Mouse (Mus musculus) stomach, embryonic 15.5 days (tissue): ENCODE data around the gene Ipo4. TPM values are rescaled to one million over a fixed set of nuclear protein-coding genes. Genes with fewer than 3 reads are reported as not detected.

ENCODE experiments used
- ATAC-seq: fragments of 200-750 bp; cut with Nextera tagmentation; 2 replicates; pipeline ENCODE4 v1.8.0; 2017; ENCODE audit warnings: low read depth, moderate number of reproducible peaks, moderate TSS enrichment; ENCODE audit not compliant: insufficient read depth, low FRiP score
- H3K27ac ChIP-seq: fragments of 300-500 bp; sonication (generic); 2 replicates; pipeline ENCODE4 v1.5.1; 2015; ENCODE audit warnings: mild to moderate bottlenecking, inconsistent platforms
- H3K27me3 ChIP-seq: fragments of 300-500 bp; sonication (generic); replicated peaks from 2 replicates; pipeline ENCODE4 v1.6.1; 2015; ENCODE audit warnings: inconsistent platforms
- H3K36me3 ChIP-seq: fragments of 300-500 bp; sonication (generic); 2 replicates; pipeline ENCODE4 v1.6.1; 2015; ENCODE audit warnings: inconsistent platforms
- H3K4me1 ChIP-seq: fragments of 300-500 bp; sonication (generic); 2 replicates; pipeline ENCODE4 v1.6.1; 2015; ENCODE audit warnings: inconsistent platforms
- H3K4me2 ChIP-seq: fragments of 300-500 bp; sonication (generic); 2 replicates; pipeline ENCODE4 v1.6.1; 2015; ENCODE audit warnings: mild to moderate bottlenecking, inconsistent platforms
- H3K4me3 ChIP-seq: fragments of 300-500 bp; sonication (generic); replicated peaks from 2 replicates; pipeline ENCODE4 v1.5.1; 2015; ENCODE audit warnings: inconsistent platforms
- H3K9ac ChIP-seq: fragments of 300-500 bp; sonication (generic); 2 replicates; pipeline ENCODE4 v1.6.1; 2015; ENCODE audit warnings: inconsistent platforms
- H3K9me3 ChIP-seq: fragments of 300-500 bp; sonication (generic); 2 replicates; pipeline ENCODE4 v1.6.1; 2016; ENCODE audit warnings: inconsistent platforms
- WGBS: fragments of 180-500 bp; shearing (Covaris S2); methylation state at CpG from one replicate; pipeline ENCODE4 v1.1.7; 2015; 5-methylcytosine and 5-hydroxymethylcytosine counted together
- polyA plus RNA-seq: library from polyadenylated mRNA; unstranded; fragments of >200 nt; fragmentation: Nextera tagmentation; extraction: Ambion mirVana; gene quantifications from 2 replicates; pipeline ENCODE4 v1.2.1, GENCODE M21; 2015

The Ipo4 gene
- polyA plus RNA-seq, 1 experiment from 2014 or later: 82.4 TPM

GRCm38 (mm10) chr14:55603633-55604576 lies 31.9 kb downstream of the Ipo4 start:
- H3K36me3 ChIP-seq: peaks cover 52% of the 10 kb centered on the region
- H3K9ac ChIP-seq: peak overlapping the region; percentile 18; the same call in 1 of the 2 replicates
- H3K27me3 ChIP-seq: no peaks in the 10 kb centered on the region
- H3K4me1 ChIP-seq: peaks cover 10% of the 10 kb centered on the region
- peak overlapping the region; percentile 59 for H3K4me2 ChIP-seq
- peak overlapping the region; percentile 45 for H3K4me3 ChIP-seq
- WGBS: 10% methylated on average over 19 of the region's 19 CpGs
- peak overlapping the region; percentile 85 for H3K27ac ChIP-seq
- ATAC-seq: peak; percentile 95
- H3K9me3 ChIP-seq: no peaks in the 10 kb centered on the region

DNA sequence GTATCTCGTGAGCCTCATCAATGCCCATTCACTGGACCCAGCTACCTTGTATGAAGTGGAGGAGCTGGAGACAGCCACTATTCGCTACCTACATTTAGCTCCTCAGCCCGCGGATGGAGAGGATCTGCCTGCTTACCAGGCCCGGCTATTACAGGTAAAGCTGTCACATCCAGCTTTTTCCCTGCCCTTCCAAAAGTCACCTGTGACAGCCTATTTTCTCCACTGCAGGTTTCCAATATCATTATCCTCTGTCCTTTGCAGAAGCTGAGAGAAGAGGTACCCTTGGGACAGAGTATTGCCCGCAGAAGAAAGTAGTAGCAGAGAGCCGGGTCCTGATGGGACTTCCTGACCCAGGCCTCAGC lies 32.5 kb downstream of the Ipo4 start, which contains the start of gene Irf9:
Irf9 (plus strand) TSS at position 301 of the 362 bp plus-strand sequence.
- WGBS: 86% methylated on average over 7 of the region's 7 CpGs
- Histone ChIP-seq H3K4me2 (peak within 1 kb of the TSS; percentile 59), H3K27ac (peak within 1 kb of the TSS; percentile 85), H3K9me3 (no peaks in the 10 kb centered on the region), H3K4me3 (peak within 1 kb of the TSS; percentile 45), H3K27me3 (no peaks in the 10 kb centered on the region), H3K4me1 (peaks cover 10% of the 10 kb centered on the region), H3K9ac (peak within 1 kb of the TSS; percentile 18; the same call in 1 of the 2 replicates), H3K36me3 (peaks cover 51% of the 10 kb centered on the region)
- no peak for ATAC-seq

GRCm38 (mm10) chr14:55598521-55599390 lies 37.0 kb downstream of the Ipo4 start:
- Histone ChIP-seq H3K36me3 (peaks cover 62% of the 10 kb centered on the region), H3K4me1 (peaks cover 5% of the 10 kb centered on the region; the same call in 1 of the 2 replicates), H3K4me2 (no peak overlapping the region), H3K9ac (no peak overlapping the region), H3K27ac (no peak overlapping the region), H3K9me3 (no peaks in the 10 kb centered on the region), H3K27me3 (no peaks in the 10 kb centered on the region), H3K4me3 (no peak overlapping the region)
- ATAC-seq: no peak
- WGBS: 92% methylated on average over 21 of the region's 21 CpGs

DNA sequence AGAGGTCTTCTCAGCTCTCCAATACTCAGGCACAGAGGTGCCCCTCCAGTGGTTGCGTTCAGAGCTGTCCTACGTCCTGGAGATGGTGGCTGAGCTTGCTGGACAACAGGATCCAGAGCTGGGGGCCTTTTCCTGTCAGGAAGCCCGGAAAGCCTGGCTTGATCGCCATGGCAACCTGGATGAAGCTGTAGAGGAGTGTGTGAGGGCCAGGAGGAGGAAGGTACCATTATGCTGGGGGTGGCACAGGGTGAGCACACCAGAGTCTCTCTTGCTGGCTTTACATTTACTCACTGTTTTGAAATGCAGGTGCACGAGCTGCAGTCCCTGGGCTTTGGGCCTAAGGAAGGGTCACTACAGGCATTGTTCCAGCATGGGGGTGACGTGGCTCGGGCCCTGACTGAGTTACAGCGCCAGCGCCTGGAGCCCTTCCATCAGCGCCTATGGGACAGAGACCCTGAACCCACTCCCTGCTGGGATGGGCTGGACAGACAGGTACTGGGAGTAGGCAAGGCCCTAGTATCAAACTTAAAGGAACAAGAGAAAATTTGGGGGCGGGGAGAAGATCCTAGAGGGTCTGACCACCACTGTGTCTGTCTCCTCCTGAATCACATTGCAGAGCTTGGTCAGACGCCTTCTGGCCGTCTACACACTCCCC lies 39.6 kb downstream of the Ipo4 start:
- H3K36me3 ChIP-seq: peaks cover 52% of the 10 kb centered on the region

DNA sequence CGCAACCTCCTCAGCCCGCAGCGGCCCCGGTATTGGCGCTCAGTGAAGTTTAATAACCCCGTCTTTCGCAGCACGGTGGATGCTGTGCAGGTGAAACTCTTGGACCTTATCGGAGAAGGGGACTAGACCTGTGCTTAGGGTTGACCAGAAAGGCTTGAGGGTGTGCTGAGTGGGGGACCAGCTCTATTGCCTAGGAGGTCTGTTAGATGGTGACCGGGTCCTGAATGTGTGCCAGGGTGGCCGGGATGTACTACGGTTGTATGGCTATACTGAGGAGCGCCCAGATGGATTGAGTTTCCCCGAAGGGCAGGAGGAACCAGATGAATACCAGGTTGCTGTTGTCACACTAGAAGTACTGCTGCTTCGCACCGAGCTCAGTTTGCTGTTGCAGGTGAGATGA lies 43.5 kb downstream of the Ipo4 start:
- Histone ChIP-seq H3K4me2 (peak overlapping the region; percentile 91), H3K9ac (peak overlapping the region; percentile 77), H3K27ac (peak overlapping the region; percentile 99), H3K9me3 (no peaks in the 10 kb centered on the region), H3K4me3 (peak overlapping the region; percentile 81), H3K36me3 (peaks cover 26% of the 10 kb centered on the region), H3K4me1 (peaks cover 17% of the 10 kb centered on the region), H3K27me3 (no peaks in the 10 kb centered on the region)
- WGBS: 4% methylated on average over 16 of the region's 16 CpGs
- ATAC-seq: no peak

More for the DNA sequence above, 39.6 kb downstream of the Ipo4 start:
- Histone ChIP-seq H3K27me3 (no peaks in the 10 kb centered on the region), H3K4me2 (no peak overlapping the region), H3K9ac (no peak overlapping the region), H3K4me3 (no peak overlapping the region), H3K9me3 (no peaks in the 10 kb centered on the region), H3K4me1 (0 out of 2 replicates have a peak, but pooled peaks cover 9% of the 10 kb centered on the region), H3K27ac (no peak overlapping the region)
- 79% methylated on average over 13 of the region's 13 CpGs for WGBS
- no peak for ATAC-seq

GRCm38 (mm10) chr14:55591331-55591891 lies 44.3 kb downstream of the Ipo4 start, which contains the start of gene Rnf31:
Rnf31 (plus strand) TSS chr14:55591708.
- Histone ChIP-seq H3K4me3 (peak within 1 kb of the TSS; percentile 81), H3K4me2 (peak within 1 kb of the TSS; percentile 91), H3K4me1 (peaks cover 17% of the 10 kb centered on the region), H3K27ac (peak within 1 kb of the TSS; percentile 99), H3K9ac (peak within 1 kb of the TSS; percentile 77), H3K27me3 (no peaks in the 10 kb centered on the region), H3K36me3 (peaks cover 19% of the 10 kb centered on the region), H3K9me3 (no peaks in the 10 kb centered on the region)
- under 1% methylated on average over 33 of the region's 33 CpGs for WGBS
- ATAC-seq: peak; percentile 90

DNA sequence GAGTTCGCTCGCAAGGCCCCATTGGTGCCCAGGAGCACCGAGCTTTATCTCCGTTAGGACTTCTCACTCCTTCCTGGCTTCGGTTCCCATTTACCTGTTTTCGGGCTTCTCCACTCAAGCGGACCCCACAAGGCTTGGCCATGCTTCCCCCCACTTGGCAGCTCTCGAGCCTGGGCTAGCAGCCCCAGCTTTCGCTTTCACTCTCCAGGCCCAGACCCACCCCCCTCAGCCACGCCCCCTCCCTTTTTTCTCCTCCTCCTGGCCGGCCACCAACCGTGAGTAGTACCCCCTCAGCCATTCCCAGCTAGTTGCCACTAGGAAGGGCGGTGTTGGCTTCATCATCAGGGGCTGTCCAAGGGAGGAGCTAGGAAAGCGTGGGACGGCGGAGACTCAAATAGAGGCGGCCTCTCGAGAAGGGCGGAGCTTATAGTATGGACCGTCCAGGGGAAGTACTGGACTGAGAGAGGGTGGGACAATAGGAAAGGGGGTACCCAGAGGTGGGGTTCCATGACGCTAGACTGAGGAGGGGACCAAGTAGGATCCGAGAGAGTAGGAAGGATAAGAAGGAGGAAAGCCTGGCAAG lies 44.9 kb downstream of the Ipo4 start, which contains the start of gene Psme2:
Psme2 (minus strand) TSS at position 366 of the 583 bp plus-strand sequence.
- Histone ChIP-seq H3K4me3 (peak within 1 kb of the TSS; percentile 81), H3K9me3 (no peaks in the 10 kb centered on the region), H3K4me1 (peaks cover 17% of the 10 kb centered on the region), H3K4me2 (peak within 1 kb of the TSS; percentile 91), H3K27me3 (no peaks in the 10 kb centered on the region), H3K36me3 (peaks cover 13% of the 10 kb centered on the region), H3K9ac (peak within 1 kb of the TSS; percentile 77), H3K27ac (peak within 1 kb of the TSS; percentile 99)
- ATAC-seq: peak; percentile 96
- under 1% methylated on average over 22 of the region's 22 CpGs for WGBS

DNA sequence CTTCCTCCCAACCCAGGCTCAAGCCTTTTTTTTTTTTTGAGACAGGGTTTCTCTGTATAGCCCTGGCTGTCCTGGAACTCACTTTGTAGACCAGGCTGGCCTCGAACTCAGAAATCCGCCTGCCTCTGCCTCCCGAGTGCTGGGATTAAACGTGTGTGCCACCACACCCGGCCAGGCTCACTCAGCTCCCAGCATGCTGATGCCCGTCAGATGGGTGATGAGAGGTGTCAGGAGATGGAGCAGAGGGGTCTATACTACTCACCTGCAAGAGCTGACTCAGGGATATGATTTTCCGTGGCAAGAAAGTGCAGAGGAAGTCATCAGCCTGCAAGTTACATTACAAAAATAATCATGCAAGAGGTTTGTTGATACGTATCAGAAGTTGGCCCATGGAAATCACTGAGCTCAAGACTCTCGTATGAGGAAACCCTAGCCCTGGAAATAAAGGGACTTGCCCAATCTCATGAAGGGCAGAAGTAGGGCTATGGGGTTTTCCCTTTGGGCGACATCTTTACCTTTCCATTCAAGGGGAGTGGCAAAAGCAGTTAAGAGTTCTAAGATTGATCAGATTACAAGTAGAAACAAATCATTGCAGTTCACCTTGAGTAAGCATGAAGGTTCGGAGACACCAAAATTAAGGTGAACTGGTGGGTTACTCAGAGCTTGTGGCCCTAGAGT lies 45.8 kb downstream of the Ipo4 start:
- Histone ChIP-seq H3K4me1 (peaks cover 22% of the 10 kb centered on the region), H3K27ac (peak overlapping the region; percentile 99; the same call in 1 of the 2 replicates)
- no peak for ATAC-seq

GRCm38 (mm10) chr14:55589271-55589670 lies 46.5 kb downstream of the Ipo4 start:
- no peaks in the 10 kb centered on the region; the same call in 1 of the 2 replicates for H3K36me3 ChIP-seq
- H3K9ac ChIP-seq: no peak overlapping the region
- peaks cover 27% of the 10 kb centered on the region for H3K4me1 ChIP-seq
- H3K4me2 ChIP-seq: no peak overlapping the region
- ATAC-seq: no peak
- WGBS: 91% methylated on average over 5 of the region's 5 CpGs
- no peaks in the 10 kb centered on the region for H3K9me3 ChIP-seq
- no peak overlapping the region for H3K27ac ChIP-seq
- no peak overlapping the region for H3K4me3 ChIP-seq
- H3K27me3 ChIP-seq: no peaks in the 10 kb centered on the region

More for the DNA sequence above, 45.8 kb downstream of the Ipo4 start:
- Histone ChIP-seq H3K4me3 (peak overlapping the region; percentile 81), H3K27me3 (no peaks in the 10 kb centered on the region), H3K36me3 (peaks cover 4% of the 10 kb centered on the region), H3K9me3 (no peaks in the 10 kb centered on the region), H3K9ac (0 out of 2 replicates have a peak overlapping the region, but pooled peaks have one; percentile 37), H3K4me2 (peak overlapping the region; percentile 91)
- 75% methylated on average over 11 of the region's 11 CpGs for WGBS

- Histone ChIP-seq H3K4me3 (no peak overlapping the region), H3K27ac (0 out of 2 replicates have a peak overlapping the region, but pooled peaks have one; percentile 54), H3K27me3 (no peaks in the 10 kb centered on the region), H3K9me3 (no peaks in the 10 kb centered on the region), H3K36me3 (peaks cover 5% of the 10 kb centered on the region; the same call in 1 of the 2 replicates), H3K9ac (no peak overlapping the region), H3K4me1 (peaks cover 18% of the 10 kb centered on the region), H3K4me2 (no peak overlapping the region)
- WGBS: 80% methylated on average over 2 of the region's 2 CpGs
- no peak for ATAC-seq
Observed at GRCm38 (mm10) chr14:55586149-55586548, 49.6 kb downstream of the Ipo4 start.
